Mouse (Mus musculus): ENCODE results near the gene Igfbp2.

The Igfbp2 gene

DNA sequence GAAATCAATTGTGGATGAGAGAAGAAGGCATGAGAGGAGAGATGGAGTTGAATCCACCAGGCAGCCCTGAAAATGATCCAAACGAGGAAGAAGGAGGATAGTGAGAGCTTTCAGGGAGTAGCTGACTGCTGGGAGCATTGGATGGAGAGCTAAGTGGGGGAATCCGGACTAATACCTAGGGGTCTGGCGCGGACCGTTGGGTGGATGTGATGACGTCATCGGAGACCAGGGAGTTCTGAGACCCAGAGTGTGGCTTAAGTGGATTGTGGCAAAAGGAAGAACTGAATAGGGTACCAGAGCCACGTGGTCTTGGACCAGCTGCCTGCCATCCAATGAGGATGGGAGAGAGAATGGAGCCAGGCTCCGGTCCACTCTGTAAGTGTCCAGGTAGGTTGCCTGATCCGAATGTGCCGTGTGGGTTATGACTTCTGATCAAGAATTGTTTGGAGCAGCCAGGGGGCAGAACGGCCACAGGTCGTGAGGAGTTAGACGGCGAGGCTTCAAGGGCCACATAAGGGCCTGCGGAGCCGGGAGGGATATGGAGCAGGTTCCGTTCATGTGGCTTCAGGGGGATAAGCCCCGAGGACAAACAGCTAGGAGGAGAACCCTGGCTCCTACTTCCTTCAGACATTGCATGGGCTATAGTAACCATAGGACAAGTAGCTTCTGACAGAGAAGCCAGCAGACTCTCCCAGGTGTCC is 32.1 kb downstream of the Igfbp2 start:
- DNase-seq: no peak

DNA sequence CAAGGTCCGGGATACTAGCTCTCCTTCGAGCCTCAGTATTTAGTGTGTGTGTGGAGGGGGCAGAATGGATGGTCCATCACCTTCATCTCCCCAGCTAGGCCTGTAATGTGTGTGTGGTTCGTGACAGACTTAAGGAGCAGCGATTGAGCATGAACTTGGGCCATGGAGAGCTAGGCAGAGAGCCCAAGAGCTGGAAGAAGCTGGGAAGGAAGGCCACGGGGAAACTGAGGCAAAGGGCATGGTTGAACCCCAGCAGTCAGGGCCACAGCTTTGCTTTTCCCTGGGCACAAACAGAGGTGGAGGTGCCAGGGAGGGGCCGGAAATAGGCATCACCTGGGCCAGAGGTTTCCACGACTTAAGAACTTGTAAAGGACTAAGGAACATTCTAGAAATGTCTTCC is 32.8 kb downstream of the Igfbp2 start:
- DNase-seq: no peak

DNA sequence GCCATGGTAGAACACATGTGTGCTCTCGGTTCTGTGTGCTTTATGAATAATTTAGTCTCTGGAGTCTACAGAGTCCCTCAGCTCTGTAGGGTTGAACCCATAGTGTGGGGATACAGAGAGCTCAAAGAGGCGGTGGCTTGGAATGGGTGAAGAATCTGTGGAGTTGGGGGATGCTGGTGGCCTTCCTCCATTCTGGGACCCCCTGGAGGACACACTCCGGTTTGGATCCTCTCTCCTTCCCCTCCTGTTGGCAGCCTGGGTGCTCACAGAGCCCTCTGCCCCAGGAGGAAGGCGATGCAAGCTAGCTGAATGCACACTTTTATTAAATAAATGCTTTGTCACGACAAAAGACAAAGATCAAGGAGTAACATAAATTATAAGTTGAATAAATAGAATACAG is 33.3 kb downstream of the Igfbp2 start:
- no peak for DNase-seq

DNA sequence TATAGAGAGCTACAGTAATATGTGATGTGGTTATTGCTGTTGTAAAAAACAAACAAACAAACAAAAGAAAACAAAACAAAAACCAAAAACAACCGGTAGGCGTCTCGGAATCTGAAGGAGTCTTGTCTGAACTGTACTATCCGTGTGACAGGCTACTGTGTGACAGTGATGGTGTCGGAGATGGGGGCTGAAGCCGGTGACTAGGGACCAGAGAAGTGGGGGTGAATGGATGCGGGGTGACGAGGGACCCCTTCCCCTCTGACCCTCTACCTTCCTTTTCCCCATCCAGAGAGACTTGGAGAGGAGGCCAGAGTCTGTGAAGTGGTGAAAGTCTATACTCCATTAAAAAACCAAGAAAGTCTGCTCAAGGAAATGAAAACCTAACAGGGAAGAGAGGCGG is 34.0 kb downstream of the Igfbp2 start:
- no peak for DNase-seq

GRCm38 (mm10) chr1:72858874-72859273 is 34.6 kb downstream of the Igfbp2 start:
- no peak for DNase-seq

- no peak for DNase-seq
These were observed 35.7 kb downstream of the Igfbp2 start for GRCm38 (mm10) chr1:72859963-72860362.

DNA sequence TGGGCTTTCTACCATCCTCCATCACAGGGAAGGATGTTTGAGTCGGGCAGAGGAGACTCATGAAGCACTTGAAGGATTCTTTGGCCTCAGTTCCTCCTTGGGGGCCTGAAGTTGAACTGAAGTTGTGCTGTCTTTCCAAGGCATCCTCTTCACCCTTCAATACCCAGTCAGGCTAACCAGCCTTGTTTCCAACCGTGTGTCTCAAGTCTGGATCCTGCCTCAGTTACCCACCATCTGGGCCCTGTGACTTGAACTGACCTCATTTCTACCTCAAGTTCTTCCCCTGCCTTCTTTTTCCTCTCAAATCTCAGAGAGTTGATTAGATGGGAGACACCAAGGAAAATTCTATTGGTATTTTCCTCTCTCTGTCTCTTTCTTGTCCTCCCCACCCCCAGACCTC is 36.2 kb downstream of the Igfbp2 start:
- DNase-seq: no peak

- no peak for DNase-seq
These were observed 37.4 kb downstream of the Igfbp2 start for GRCm38 (mm10) chr1:72861702-72862101.

DNA sequence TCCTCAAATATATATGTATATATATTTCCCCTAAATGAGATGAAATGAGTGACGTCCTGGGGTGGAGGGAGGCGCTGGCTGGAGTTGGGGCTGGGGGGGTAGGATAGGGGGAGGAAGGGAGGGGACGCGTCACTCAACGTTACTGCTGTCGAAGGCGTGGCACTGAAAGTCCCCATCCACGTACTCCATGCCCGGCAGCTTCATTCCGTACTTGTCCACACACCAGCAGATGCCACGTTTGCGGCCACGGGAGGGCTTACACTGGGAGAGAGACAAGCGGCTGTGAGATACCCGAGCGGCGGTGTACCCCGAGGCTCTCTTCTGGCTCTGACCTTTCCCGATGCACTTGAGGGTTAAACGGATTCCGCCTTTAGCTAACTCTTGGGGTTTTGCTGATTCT is 37.9 kb downstream of the Igfbp2 start:
- no peak for DNase-seq

GRCm38 (mm10) chr1:72863692-72864091 is 39.4 kb downstream of the Igfbp2 start:
- no peak for DNase-seq

DNA sequence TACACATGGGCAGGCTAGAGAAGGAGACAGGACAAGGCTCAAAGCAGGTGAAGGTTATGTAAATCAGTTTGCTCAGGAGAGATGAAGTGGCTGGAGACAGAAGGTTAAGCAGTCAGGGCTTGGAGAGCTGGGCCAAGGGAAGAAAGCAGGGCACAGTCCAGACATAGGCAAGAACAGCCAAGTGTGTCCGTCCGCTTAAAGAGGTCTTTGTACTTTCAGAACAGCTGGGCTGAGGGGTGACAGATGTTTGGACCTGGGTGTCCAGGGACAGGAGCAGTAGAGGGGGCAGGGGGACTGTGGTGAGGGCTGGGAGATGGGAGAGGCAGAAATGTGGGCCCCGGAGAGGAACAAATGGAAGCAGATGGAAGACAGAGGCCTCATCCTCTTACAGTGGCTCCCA is 40.0 kb downstream of the Igfbp2 start:
- DNase-seq: no peak

- no peak for DNase-seq
These were observed 41.6 kb downstream of the Igfbp2 start for GRCm38 (mm10) chr1:72865900-72866299.

DNA sequence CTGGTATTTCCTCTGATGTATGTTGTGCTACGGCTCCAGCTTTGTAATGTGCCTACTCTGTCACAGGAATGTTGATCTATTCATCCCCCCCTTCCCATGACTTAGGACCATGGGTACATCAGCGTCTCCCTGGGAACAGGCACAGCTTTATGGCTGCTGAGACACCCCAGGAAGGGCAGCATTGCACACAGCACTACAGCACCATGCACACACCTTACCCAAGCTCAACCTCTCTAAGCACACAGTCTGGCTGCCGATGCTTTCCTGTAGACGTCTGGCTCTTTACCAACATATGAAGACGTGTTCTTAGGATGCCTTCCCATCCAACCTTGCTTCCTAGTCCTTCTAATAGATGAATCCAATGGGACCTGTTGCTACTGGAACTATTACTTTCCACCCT is 42.1 kb downstream of the Igfbp2 start:
- DNase-seq: no peak

DNA sequence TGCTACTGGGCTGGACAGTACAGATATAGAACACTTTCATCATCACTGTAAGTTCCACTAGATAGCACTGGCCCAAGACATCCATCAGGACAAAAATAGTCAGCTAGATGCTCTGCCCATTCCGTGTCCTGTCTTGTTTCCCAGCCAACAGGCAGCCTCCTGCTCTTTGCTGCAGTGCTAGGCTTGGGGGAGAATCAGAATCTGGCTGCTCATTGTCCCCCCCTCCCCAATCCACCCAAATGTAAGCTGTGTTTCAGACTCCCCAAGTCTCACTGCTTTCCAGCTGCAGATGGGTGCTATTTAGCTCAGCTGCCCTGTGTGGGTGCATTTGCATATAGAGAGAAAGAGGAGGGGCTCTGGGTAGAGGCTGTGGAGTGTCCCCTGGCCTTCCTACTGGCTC is 43.0 kb downstream of the Igfbp2 start:
- no peak for DNase-seq

GRCm38 (mm10) chr1:72868429-72869215 is 44.3 kb downstream of the Igfbp2 start:
- no peak for DNase-seq

DNA sequence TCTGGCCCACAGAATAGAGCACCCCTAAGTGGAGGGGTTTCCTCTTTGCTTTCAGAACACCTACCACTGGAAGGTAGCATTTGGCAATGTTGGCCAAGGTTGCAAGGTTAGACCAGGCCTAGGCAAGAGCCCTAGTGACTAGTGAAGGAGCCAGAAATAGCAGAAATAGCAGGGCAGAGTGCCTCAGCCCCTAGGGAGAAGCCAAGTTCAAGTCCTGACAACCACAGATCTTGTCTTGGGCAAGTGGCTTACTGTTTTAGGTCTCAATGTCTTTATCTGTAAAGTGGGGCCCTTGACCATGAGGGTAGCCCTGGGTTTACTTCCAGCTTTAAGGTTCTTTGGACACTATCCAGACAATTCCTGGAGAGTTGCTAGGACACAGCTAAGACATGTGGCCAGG is 45.0 kb downstream of the Igfbp2 start:
- no peak for DNase-seq

DNA sequence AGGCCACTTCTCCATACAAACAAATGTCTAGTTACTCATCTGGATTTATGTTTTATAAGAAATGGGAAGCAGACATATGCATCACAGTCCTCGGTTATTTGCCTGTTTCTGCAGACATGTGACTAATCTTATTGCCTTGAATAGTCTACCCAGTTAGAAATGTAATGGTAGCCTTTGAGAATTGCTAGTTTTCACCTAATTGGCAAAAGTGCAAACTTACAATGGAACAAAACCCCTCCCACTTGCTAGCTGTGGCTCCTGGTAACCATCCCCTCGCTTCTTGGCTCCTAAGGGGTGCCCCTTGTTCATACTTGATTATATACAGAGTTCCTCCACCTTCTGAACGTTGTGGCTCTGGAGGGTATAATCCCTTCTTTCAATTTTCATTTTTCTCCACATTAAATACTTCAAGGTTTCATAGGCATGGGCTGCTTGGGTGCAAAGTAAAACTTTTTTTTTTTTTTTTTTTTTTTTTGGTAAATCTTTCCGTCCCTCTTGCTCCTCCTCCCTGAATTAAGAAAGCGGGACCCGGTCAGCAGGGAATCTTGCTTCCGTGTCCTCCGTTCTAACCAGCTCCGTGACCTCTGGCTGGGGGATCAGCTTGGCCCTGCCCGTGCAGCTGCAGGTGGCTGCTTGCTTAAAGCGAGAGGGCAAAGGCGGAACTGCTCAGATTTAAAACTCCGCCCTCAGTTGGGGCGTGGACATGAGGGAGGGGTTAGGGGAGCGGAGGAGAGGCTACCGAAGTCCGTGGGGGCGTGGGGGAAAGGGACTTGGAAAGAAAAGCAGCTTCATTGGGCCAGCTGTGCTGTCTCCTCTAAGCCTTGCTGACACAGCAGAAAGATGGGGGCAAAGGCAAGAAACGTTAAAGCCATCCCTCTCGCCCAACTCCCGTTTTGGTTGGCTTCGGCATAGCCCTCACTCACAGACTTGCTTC is 45.6 kb downstream of the Igfbp2 start:
- peak; percentile 56 for DNase-seq

GRCm38 (mm10) chr1:72870615-72871336 is 46.5 kb downstream of the Igfbp2 start:
- DNase-seq: peak; percentile 94

- DNase-seq: no peak
These were observed 47.0 kb downstream of the Igfbp2 start for GRCm38 (mm10) chr1:72871337-72871696.

DNA sequence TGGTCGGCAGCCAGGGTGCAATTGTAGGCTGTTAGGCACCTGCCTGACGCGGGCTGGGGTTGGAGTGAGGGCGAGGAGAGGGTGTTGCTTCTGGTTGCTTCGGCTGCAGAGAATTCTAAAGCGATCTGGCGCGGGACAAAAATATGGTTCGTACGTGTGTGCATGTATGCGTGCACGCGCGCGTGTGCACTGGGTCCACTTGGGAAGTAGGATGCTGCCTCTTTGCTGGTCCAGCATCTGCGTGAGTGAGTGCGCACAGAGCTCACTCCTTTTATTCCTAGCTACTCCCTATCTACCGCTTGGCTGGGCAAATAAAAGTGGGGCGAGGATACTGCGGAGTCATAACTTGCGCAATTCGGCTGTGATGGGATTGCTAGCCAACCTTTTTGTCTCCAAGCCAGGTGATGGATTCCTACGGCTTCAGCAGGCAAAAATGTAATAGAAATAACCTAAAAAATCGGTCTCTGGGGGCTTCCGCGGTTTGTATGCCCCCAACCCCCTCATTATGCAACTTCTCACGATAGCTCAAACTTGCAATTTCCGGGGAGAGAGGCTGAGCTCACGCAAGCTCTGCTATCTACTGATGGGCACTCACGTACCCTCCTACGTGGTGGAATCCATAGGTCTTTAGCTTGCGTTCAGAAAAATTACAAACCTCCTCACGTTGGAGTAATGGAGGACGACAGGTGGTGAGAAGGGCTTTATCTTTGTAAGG is 47.6 kb downstream of the Igfbp2 start:
- peak; percentile 77 for DNase-seq

GRCm38 (mm10) chr1:72872521-72872920 is 48.2 kb downstream of the Igfbp2 start:
- DNase-seq: peak; percentile 77

DNA sequence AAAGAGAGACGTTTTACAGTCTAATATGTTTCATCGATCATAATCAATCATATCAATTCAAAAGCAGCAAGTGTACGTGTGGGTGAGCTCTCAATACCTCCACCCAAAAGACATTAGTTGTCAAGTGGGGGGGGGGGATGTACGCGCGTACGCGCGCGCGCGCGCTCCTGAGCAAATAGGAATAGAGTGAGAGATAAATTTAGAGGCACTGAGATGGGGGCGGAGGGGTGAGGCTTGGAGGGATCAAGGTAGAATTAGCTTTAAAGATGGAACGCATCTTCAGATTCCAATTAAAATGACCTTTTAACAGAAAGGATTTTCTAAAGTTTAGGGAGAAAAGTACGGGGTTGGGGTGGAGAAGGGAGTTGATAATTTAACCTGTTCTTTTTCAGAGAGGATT is 48.8 kb downstream of the Igfbp2 start:
- no peak for DNase-seq
